Mouse (Mus musculus) E14TG2a.4 (cell line): ENCODE data around the gene Slc4a7.
A peak's percentile ranks its signal among the peaks of the same experiment; 100 is the strongest.

Experiments
- H3K27me3 ChIP-seq: 2 replicates; pipeline ENCODE4 v1.6.1; 2014; ENCODE audit warnings: low read length, control low read depth; ENCODE audit not compliant: insufficient read depth
- H3K36me3 ChIP-seq: 2 replicates; pipeline ENCODE4 v1.6.1; 2014; ENCODE audit warnings: low read length, control low read depth; ENCODE audit not compliant: insufficient read depth
- H3K4me1 ChIP-seq: replicated peaks from 2 replicates; pipeline ENCODE4 v1.6.1; 2014; ENCODE audit warnings: low read depth, low read length, control low read depth
- H3K4me3 ChIP-seq: replicated peaks from 2 replicates; pipeline ENCODE4 v1.5.1; 2014; ENCODE audit warnings: mild to moderate bottlenecking, low read length
- H3K9me3 ChIP-seq: 2 replicates; pipeline ENCODE4 v1.6.1; 2014; ENCODE audit warnings: low read length, control low read depth
- CTCF ChIP-seq: conservative IDR thresholded peaks from 2 replicates; pipeline ENCODE4 v1.5.1; 2014; ENCODE audit warnings: low read length
- NANOG ChIP-seq: IDR thresholded peaks from 2 replicates; pipeline ENCODE4 v1.6.1; 2014; ENCODE audit warnings: borderline replicate concordance, low read length, mixed read lengths
- POU5F1 ChIP-seq: IDR thresholded peaks from 2 replicates; pipeline ENCODE4 v1.6.1; 2014; ENCODE audit warnings: low read length, borderline replicate concordance

Slc4a7 gene

DNA sequence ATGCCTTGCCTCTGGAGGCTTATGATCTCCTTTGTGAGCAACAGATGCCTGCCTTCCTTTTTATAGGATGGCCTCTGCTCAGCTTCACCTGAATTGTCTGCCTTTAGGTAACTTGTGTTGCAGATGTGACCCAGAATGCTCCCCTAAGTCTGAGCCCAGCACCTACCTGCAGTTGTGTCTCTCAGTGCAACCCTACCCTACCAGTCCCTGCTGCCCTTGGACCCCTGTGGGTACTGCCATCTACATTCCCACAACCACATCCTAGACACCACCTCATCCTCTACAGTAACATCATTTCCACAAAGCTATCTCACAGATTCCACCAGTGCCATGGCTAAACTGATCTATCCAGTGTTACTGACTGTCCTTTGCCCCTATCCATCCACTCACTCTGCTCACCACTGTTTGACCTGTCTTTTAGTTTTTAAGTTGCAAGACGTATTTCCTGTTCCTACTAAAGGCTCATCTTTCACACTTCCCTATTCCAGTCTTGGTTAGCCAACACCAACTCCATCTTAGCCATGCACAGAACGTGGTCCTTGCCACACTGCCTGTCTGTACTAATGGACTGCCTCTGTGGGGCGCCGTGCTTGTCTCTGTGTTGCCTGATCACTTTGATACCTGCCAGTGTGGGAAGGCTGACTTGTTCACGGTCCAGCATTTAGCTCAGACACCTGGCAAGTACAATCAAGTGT, 102.6 kb downstream of the Slc4a7 start:
- TF ChIP-seq CTCF (no peak), POU5F1 (no peak), NANOG (no peak)
- H3K27me3 ChIP-seq = no peaks in the 10 kb centered on the region
- peaks cover 7% of the 10 kb centered on the region; the same call in 1 of the 2 replicates for H3K4me1 ChIP-seq

DNA sequence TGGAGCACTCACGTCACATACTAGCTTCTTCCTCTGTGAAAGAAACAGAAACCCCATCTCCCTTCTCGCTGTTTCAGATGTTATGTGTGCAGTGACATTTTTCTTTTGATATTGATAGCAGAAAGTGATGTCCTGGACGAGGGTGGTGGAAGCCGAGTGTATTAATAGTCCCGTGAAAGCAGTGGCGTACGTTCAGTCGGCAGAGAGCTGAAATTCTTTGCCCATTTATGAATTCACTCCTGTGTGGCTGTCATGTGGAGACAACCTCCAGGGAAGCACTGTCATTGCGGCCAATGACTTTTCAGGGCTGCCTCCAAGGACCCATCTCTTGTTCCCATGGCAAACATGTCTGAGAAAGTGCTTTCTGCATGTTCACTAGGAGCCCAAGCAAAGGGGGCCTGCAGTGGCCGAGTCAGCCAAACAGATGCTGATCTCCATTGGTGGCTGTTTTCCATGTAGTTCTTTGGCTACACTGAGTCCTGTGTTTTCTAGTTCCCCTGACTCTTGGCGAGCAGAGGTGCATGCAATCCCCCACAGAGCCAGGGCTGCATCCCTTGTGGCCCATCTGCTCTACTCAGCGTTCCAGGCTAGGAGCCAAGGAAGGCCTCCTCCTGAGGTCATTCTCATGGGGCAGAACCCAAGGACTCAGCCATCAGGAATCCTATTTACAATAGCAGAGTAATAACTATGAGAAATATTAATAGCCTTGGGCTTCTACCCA, 130.6 kb downstream of the Slc4a7 start:
- no peak for TF ChIP-seq POU5F1
- TF ChIP-seq CTCF = no peak
- TF ChIP-seq NANOG = no peak
- H3K4me3 ChIP-seq = no peak overlapping the region

More for the DNA sequence above, 102.6 kb downstream of the Slc4a7 start:
- H3K4me3 ChIP-seq = peak overlapping the region; percentile 53; the same call in 1 of the 2 replicates
- H3K9me3 ChIP-seq = no peaks in the 10 kb centered on the region
- no peaks in the 10 kb centered on the region for H3K36me3 ChIP-seq

DNA sequence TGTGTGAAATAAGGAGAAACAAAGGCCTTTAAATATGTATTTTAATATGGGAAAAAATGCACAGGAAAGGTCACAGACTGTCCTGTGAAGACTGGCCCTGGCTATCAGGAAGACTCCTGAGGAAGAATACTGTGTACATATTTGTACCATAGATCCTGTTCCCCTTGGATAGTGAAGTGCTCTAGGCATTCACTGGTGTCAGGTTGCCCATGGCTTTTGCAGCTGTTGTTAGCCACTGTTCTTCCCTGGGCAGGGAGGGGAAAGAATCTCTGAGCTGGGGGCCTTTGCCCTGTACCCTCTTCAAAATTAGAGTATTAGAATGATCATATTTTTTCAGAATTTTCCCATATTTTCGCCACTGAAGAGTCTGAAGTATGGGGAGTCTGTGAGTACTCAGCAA, 131.4 kb downstream of the Slc4a7 start:
- Histone ChIP-seq H3K4me3 (no peak overlapping the region), H3K9me3 (no peaks in the 10 kb centered on the region), H3K36me3 (no peaks in the 10 kb centered on the region), H3K27me3 (no peaks in the 10 kb centered on the region), H3K4me1 (no peaks in the 10 kb centered on the region)
- TF ChIP-seq NANOG = no peak
- no peak for TF ChIP-seq CTCF

More for the DNA sequence above, 130.6 kb downstream of the Slc4a7 start:
- no peaks in the 10 kb centered on the region for H3K9me3 ChIP-seq
- no peaks in the 10 kb centered on the region for H3K4me1 ChIP-seq
- H3K36me3 ChIP-seq = no peaks in the 10 kb centered on the region
- no peaks in the 10 kb centered on the region for H3K27me3 ChIP-seq

DNA sequence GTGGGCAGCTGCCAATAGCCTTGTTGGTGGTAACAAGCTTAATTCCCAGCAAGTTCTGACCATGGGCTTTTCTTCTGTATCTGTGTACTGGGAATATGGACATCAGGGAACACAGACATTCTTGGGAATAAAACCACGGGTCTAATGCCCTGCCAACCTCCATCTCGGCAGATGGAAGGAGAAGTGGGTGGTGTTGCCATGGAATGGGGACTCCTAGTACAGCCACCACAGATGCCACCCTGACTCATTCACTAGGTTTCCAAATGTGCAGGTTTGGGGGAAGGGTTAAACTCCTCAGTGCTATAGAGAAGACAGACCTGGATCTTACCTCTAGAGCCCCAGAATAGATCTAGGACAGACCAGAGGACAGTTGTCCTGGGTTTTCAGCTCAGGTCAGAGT, 132.2 kb downstream of the Slc4a7 start:
- no peaks in the 10 kb centered on the region for H3K27me3 ChIP-seq
- H3K36me3 ChIP-seq = no peaks in the 10 kb centered on the region
- no peak overlapping the region for H3K4me3 ChIP-seq
- no peak for TF ChIP-seq NANOG
- no peak for TF ChIP-seq CTCF
- no peak for TF ChIP-seq POU5F1
- no peaks in the 10 kb centered on the region for H3K4me1 ChIP-seq
- H3K9me3 ChIP-seq = no peaks in the 10 kb centered on the region

DNA sequence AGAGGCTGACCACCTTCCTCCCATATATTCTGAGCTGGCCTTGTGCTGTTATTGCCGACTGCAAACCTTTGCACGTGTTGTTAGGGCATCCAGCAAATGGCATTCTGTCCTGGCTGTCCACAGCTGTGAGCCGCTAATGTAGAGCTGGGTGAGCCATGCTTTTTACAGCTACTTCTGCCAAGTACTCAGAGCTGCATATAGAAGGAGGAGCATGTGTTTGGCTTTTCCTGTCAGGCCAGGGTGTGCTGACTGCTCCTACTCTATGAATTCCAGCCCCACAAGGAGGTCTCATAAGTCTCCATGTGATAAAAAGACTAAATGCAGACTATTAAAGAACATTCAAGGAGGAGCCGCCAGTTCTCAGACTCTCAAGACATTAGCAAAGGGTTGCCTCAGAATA, 135.5 kb downstream of the Slc4a7 start:
- no peak overlapping the region for H3K4me3 ChIP-seq
- H3K27me3 ChIP-seq = no peaks in the 10 kb centered on the region
- no peaks in the 10 kb centered on the region for H3K4me1 ChIP-seq
- no peaks in the 10 kb centered on the region for H3K9me3 ChIP-seq
- H3K36me3 ChIP-seq = no peaks in the 10 kb centered on the region
- TF ChIP-seq NANOG (no peak), CTCF (no peak), POU5F1 (no peak)

DNA sequence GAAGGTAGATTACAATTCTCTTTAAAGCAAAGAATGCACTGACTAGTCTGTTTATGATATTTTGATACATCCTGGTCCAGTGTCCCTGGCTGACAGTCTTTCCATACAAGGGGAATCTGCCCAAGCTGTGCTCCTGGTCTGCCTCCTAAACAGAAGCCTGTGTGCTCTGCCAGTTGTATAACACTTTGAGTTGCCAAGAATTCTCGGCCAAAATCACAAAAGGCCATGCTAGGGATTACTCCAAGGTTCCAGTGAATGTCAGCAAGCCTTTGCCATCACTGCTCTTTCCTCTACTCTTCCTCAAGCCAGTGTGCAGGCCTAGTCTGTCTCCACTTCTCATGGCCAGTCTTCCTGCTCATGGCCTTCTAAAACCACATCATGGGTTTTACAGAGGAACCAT, 136.0 kb downstream of the Slc4a7 start:
- H3K4me3 ChIP-seq = no peak overlapping the region
- H3K9me3 ChIP-seq = no peaks in the 10 kb centered on the region
- no peaks in the 10 kb centered on the region for H3K4me1 ChIP-seq
- H3K27me3 ChIP-seq = no peaks in the 10 kb centered on the region
- TF ChIP-seq POU5F1 = no peak
- no peak for TF ChIP-seq CTCF
- TF ChIP-seq NANOG = no peak
- no peaks in the 10 kb centered on the region for H3K36me3 ChIP-seq

DNA sequence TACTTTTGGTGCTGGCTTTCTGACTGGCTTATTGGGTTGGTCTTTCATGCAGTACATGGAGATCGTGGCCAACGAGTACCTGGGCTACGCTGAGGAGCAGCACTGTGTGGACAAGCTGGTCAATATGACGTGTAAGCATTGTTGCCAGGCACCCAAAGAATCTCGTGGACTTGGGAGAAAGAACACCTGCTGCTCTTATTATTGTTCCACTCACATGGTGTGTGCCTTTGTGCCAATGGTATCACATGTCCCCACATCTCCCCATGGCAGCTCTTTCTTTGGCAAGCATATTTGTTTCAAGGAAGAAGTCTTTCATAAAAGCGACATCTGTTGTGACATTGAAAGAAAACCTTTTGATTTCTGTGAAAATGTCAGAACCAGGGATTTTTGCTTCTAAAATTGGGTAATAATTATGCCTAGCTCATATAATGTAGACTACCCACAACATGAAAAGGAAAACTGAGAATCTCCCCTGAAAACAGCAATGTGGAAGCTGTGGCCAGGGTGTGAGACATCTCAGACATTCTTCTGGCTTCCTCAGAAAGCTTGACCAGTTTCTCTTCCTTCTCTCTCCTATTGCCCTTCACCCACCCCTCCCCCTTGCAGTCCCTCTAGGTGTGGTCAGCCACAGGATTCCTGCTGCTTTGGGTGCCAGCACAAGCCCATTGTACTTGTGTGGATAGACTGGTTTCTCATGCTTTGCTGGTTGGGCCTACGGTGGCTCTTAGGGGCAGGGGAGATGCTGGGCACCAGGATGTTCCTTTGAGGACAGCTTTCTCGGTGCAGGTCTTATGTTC, 140.9 kb downstream of the Slc4a7 start:
- no peak for TF ChIP-seq NANOG
- no peak for TF ChIP-seq CTCF
- no peak for TF ChIP-seq POU5F1
- Histone ChIP-seq H3K4me1 (no peaks in the 10 kb centered on the region), H3K27me3 (no peaks in the 10 kb centered on the region), H3K4me3 (no peak overlapping the region), H3K36me3 (no peaks in the 10 kb centered on the region), H3K9me3 (no peaks in the 10 kb centered on the region)
